Mouse (Mus musculus) frontal cortex, postnatal 14 days (tissue): Measurements from ENCODE around the gene Klhl18.
"Not testable (repeated sequence)": the region's sequence is repeated elsewhere in the genome, so short reads cannot be mapped to it uniquely, and the experiment has no call there.

ENCODE experiments used
- DNase-seq, 2 experiments: peaks; one replicate each; pipeline ENCODE4 v3.0.0; 2022; ENCODE audit warnings: low spot score in 2 of 2

Klhl18 gene

DNA sequence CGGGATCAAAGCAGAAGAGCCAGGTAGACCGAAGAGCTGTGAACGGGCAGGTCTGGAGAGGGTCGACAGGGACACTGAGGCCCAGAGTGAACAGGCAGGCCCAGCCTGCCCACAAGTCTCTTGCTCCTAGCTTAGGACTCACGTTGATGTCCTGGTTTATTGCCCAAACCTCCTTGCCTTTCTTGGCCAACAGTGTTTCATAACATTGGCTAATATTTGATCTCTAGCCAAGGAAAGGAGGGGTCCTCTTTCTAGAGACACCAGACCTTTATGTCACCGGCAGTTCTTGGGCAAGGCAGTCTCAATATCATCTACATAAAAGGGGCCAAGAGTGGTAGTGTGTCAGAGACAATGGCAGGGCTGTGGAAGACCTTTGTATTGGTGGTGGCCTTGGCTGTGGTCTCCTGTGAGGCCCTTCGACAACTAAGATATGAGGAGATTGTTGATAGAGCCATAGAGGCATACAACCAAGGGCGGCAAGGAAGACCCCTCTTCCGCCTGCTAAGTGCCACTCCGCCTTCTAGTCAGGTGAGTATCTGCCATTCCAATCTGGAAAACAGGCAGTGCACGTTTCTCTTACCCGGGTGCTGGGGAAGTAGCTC is 56.9 kb downstream of the Klhl18 start, which contains the start of gene Ngp:
Gene Ngp, plus strand, starts transcription at position 237 of the 602 bp plus-strand sequence.
- no peak for DNase-seq

DNA sequence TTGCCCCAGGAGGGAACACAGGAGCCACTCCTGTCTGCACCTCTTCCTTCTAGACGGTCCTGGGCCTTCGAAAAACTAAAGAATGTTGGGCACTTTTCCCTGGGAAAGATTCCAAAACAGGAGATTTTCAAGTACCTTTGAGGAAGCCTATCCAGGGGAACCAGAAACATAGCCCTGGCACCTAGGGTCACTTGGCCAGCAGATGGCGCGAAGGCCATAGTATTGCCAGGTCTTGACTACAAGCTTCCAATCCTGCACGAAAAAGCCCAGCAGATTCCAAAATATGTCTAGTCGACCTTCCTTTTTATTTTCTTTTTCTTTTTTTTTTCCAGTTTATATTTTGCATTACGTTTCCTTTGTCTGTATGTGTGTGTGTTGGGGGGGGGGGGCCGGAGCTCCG is 62.7 kb downstream of the Klhl18 start:
- DNase-seq: no peak

DNA sequence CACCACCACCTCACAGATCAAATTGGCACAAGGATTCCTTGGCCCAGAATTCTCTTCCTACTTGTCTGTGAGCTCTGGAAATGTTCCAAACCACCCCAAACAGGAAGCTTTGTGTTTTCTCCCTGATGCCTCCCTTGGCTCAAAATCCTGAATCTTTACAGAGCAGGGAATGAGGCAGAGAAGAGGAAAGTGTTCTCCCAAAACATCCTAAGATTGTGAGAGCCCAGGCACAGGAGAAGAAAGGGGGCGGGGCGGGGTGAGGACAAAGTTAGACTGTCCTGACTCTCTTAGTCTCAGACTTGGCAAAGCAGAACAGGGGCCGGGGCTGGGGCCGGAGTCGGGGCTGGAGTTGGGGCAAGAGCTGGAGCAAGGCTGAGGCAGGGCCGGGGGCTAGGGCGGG is 63.6 kb downstream of the Klhl18 start:
- DNase-seq: no peak

DNA sequence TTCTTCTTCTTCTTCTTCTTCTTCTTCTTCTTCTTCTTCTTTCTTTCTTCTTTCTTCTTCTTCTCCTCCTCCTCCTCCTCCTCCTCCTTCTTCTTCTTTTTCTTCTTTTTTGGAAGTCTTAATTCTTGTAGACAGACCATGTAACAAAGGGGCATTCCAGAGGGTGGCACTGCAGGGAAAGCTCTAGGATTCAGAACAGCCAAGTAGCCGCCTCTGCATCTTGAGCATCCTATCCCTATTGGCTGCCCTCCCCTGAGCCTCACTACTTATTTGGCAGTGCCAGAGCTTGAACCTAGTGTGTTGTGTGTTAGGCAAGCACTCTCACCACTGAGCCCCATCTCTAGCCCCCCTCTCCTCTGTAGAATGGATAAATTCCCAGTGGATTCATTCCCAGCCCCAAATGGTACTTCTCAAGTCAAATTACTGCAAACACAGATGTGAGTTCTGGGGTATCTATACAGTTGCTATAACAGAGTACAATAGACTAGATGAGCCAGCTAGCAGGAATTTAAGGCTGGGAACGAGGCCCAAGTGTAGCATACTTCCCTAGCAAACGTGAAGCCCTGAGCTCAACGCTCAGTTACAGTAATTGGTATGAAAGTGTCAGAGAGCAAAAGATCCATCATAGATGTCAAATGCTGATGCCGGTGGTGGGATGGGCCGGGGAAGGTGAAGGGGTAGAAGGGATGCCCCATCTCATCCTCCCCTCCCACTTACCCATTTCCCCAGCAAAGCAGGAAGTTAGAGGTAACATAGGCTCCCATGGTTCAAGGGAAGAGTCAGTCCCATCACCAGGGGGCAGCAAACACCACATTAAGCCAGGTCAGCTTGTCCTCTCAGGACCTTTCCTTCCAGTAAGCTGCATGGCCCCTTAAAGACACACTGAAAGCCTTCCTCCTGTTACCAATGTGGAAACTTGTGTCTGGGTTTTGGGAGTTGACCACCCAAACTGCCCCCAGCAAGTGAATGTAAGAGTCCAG is 65.3 kb downstream of the Klhl18 start:
- peak; percentile 67 to 71 for DNase-seq

DNA sequence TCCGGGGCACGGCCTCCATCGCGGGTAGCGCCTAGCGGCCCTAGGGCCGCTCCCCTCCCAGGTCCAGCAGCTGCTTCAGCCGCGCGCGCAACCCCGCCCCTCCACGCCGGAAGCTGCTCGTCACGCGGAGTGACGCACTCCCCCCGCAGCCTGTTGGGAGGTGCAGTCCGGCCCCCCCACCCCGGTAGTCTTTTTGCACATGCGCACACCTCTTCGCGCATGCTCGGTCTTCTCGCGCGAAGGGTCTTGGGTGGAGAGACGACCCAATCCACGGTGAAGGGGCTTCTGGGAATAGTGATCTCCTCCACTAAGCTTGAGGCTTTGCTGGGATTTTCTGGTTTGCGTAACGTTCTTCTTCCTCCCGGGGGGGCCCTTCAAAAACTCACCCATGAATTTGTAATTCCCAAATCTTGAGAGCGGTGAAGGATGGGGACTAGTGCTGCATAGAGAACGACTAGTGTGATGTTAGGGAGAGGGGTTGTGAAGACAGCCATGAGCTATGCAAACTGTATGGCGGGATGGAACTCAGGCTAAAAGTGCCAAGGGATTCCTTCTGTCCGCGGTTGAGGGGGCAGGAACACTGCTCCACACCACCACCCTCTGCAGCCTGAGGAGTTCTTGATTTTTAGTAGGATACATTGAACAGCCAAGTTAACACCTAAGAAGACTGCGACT is 68.3 kb downstream of the Klhl18 start, which contains the start of gene Ptpn23:
Gene Ptpn23, minus strand, starts transcription at position 115 of the 675 bp plus-strand sequence.
- DNase-seq: peak; percentile 88 to 89

DNA sequence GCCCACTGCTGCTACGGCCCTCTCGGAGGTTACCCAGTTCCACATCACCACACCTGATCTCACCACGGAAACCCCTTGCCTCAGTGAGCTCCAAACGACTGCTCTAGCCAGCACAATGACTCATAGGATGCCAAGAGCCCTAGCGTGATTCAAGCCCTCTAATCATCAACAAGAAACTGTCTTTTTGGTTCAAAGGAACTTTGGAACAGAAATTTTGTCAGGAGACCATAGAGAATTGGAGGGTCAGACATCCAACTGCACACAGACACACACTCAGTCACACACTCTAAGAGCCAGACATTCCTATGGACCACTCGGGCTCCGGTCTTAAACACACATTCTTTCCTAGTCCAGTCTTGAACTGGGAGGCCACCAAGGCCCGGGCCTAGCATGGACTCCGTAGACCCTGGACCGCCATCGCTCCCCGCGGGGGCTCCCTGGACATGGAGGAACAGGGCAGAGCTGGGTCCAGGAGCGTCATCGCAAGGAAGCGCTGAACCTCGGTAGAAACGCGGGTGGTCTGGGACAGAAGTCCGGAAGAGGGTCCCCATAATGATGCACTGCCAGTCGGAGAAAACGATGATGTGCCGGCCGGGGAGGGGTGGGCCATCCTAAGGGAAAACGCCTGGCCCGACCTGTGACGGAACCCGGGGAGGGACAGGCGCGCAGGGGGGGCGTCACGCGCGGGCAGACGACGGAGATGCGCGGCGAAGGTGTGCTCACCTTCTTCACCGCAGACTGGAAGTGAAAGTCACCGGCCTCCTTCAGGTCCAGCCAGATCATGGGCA is 69.0 kb downstream of the Klhl18 start:
- DNase-seq: no peak

DNA sequence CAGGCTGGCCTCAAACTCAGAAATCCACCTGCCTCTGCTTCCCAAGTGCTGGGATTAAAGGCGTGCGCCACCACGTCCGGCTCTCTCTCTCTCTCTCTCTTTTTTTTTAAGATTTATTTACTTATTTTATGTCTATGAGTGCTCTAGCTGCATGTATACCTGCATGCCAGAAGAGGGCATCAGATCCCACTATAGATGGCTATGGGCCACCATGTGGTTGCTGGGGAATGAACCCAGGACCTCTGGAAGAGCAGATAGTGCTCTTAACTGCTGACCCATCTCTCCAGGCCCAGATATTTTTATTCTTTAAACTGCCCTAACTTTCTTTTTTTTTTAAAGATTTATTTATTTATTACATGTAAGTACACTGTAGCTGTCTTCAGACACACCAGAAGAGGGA is 73.3 kb downstream of the Klhl18 start:
- not testable (repeated sequence) for DNase-seq

DNA sequence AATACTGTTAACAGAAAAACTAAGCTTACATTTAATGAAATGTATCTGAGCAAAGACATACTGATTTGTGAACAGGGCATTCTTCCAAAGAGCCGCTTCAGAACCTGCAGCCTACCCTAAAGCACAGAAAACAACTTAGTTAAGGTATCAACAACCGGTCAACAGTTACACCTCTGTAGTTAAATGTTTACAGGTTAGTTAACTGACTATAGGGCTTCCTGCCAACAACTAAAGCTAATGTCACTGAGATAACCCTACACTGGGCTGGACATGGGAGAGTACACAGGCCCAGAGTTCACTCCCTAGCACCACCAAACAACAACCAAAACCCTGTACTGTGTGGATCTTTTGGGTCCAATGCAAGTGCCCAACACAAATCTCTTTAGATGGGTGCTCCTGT is 73.8 kb downstream of the Klhl18 start:
- DNase-seq: no peak

DNA sequence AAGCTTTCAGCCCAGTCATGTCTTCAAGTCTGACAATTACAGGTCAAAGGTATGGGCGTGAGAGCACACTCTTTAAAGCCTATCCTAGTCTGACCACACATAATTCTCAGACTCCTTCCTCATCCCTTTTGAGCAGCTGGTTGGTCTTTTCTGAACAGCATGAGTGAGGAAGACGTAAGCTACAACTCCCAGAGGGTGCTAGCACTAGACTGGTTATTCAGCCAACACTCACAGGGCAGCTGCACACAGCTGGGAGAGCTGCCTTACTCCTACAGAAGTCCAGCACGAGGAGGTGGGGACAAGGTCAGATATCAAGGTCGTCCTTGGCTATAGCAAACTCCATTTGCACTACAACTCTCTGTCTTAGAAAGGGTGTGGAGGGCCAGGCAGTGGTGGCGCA is 75.8 kb downstream of the Klhl18 start:
- no peak for DNase-seq

DNA sequence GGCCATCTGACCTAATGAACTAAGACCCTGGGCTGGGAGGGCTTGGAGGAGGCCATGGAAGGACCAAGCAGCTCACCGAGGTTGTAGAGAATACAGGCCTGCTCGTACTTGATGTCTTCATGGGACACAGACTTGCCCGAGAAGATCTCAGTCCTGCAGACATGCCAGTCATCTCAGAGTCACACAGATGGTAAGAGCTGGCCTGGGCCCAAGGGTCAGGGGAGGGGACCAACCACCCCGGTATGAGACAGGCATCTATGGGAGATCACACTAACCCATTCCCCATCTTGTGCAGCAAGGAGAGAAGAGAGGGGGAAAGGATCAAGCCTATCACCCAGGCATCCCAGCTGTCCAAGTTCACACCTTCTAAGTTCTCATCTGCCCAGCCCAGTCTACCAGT is 83.2 kb downstream of the Klhl18 start:
- DNase-seq: no peak

DNA sequence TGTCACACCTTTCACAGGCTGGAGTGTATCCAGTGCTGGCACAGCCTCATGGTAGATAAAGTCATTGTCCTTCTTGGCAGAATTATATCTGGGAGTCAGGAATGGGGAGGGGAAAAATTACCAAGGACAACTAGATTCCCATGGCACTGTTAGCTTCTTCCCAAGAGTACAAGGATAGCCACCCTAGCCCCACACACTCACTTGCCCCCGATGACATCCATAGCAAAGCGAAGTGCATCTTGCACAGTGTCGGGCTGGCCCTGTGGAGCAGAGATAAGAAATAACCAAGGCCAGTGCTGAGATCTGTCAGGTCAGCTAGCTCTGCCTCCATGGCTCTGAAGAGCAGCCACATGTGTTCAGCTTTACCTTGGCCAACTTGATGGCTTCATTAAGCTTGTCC is 85.7 kb downstream of the Klhl18 start:
- DNase-seq: no peak

DNA sequence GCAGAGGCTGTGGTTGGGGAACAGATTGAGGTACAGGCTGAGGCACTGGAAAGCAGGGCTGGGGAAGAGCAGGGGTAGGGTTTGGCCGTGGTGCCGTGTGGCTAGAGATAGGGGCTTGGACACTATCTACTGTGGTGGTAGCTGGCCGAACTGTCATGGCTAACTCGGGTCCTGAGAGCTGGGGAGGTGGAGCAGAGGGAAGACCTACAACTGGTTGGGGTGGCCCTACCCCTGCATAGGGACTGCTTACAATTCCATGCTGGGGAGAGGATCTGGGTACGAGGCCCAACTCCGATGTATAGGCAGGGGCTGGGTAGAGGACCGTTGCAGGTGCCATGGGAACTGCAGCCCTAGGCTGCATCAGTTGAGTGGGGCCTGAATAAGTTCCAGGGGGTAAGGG is 88.5 kb downstream of the Klhl18 start:
- no peak for DNase-seq

DNA sequence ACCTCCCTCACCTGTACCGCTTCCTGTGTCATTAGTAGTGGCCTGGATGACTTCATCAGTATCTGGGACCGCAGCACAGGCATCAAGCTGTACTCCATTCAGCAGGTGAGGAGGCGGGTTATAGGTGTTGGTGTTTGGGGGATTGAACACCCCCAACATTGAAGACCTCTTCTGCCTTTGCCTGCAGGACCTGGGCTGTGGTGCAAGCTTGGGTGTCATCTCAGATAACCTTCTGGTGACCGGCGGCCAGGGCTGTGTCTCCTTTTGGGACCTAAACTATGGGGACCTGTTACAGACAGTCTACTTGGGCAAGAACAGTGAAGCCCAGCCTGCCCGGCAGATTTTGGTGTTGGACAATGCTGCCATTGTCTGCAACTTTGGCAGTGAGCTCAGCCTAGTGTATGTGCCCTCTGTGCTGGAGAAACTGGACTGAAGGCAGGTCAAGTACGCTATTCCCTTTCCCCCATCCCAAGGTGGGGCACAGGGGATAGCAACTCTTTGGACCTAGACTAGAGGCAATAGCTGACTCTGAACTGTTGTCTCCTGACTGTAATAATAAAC is 92.0 kb downstream of the Klhl18 start:
- no peak for DNase-seq

DNA sequence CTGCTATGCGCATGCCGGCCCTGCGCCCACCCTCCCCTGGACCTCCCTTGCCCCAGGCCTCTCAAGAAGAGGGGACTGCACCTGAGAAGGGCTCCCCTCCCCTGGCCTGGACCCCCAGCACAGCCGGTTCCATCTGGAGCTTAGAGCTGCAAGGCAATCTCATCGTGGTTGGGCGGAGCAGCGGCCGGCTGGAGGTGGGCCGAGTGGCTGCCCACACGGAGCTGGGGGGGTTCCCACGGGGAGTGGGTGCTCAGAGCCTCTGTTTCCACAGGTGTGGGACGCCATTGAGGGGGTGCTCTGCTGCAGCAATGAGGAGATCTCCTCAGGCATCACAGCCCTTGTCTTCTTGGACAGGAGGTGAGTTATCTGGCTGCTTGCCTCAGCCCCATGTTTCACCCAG is 95.2 kb downstream of the Klhl18 start:
- DNase-seq: no peak

DNA sequence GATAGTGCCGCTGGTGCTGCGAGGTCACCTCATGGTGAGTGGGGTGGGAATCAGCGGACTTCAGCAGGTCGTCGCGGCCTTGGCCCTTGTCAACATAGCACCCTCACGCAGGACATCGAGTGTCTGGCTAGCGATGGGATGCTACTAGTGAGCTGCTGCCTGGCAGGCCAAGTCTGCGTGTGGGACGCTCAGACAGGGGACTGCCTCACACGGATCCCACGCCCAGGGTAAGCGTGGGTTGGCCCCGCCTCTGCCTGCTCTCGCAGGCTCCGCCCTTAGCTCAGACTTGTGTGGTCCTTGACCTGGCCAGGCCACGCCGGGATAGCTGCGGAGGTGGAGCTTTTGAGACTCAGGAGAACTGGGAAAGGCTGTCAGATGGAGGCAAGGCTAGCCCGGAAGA is 95.8 kb downstream of the Klhl18 start:
- no peak for DNase-seq

DNA sequence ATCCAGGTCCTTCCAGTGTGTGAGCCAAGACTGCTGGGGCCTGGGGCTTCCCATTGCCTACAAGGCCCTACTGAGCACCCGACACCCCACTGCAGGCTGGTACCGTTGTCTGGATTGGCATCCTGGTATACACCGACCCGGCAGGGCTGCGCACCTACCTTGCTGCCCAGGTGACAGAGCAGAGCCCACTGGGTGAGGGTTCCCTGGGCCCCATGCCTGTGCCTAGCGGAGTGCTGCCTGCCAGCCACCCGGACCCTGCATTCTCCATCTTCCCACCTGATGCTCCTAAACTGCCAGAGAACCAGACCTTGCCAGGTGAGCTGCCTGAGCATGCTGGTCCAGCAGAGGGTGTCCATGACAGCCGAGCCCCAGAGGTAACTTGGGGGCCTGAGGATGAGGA is 97.1 kb downstream of the Klhl18 start:
- DNase-seq: no peak

DNA sequence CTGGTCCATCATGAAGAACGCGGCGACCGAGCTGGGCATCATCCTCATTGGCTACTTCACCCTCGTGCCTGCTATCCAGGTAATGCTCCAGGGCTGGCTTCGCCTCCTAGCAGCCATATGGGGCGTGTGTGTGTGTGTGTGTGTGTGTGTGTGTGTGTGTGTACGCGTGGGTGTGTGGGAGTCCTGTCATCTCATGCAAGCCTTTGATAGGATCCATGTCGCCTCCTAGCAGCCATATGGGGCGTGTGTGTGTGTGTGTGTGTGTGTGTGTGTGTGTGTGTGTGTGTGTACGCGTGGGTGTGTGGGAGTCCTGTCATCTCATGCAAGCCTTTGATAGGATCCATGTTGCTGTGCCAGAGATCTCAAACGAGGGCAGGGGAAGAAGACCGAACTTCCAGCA is 98.8 kb downstream of the Klhl18 start:
- DNase-seq: not testable (repeated sequence)
